Mouse (Mus musculus) granulocyte monocyte progenitor cell, adult 5-6 weeks (primary cell): ENCODE measurements around the gene Glis1. TPM values are rescaled to one million over a fixed set of nuclear protein-coding genes. Genes with fewer than 3 reads are reported as not detected.

ENCODE experiments used
- ATAC-seq: replicated peaks from 2 replicates; pipeline ENCODE4 v1.8.0; 2016; ENCODE audit warnings: mild to moderate bottlenecking, moderate TSS enrichment, inconsistent platforms; ENCODE audit not compliant: poor library complexity, severe bottlenecking
- total RNA-seq, 2 experiments: library from RNA; stranded (forward) in 1 of 2; stranded (reverse) in 1 of 2; fragments of 200-712, 200-1000 nt in 1 of 2; fragments of >200 nt in 1 of 2; fragmentation: Nextera tagmentation in 1 of 2; gene quantifications; 2 replicates each; pipeline ENCODE4 v1.2.3; 2014 to 2017

Gene Glis1
- total RNA-seq, 2 experiments from 2014 or later, result not detected

DNA sequence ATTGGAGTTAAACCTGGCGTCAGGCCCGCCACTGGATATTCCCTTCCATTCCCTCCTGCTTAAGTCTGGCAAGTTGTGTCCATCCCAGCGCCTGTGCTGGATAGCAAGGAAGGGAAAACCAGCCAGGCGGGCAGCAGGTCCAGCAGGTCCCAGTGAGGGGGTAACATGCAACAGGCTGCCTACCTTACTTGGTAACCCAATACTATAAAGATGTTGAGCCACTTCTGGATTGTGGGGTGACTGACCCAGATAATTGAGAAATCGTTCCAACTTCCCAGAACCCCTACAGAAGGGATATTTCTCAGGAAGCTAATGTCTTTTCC lies 239.9 kb downstream of the Glis1 start:
- no peak for ATAC-seq

DNA sequence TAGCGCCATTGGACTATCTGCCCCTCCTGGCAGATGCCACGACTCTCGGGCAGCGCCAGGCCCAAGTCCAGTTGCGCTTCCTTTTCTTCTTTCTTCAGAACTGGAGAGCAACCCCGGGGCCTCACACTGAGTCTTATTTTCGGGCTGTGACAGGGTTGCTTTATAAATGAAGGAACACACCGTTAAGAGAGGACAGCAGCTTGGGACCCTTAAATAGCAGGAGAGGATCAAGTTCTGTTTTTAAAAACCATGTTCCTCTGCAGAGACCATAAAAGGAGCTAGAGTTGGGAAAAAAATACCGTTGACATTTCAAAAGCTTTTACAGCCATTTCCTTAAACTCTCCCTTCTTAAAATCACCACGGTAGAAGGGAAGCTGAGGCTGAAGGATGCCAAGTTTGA lies 241.3 kb downstream of the Glis1 start:
- ATAC-seq, result peak; percentile 53

DNA sequence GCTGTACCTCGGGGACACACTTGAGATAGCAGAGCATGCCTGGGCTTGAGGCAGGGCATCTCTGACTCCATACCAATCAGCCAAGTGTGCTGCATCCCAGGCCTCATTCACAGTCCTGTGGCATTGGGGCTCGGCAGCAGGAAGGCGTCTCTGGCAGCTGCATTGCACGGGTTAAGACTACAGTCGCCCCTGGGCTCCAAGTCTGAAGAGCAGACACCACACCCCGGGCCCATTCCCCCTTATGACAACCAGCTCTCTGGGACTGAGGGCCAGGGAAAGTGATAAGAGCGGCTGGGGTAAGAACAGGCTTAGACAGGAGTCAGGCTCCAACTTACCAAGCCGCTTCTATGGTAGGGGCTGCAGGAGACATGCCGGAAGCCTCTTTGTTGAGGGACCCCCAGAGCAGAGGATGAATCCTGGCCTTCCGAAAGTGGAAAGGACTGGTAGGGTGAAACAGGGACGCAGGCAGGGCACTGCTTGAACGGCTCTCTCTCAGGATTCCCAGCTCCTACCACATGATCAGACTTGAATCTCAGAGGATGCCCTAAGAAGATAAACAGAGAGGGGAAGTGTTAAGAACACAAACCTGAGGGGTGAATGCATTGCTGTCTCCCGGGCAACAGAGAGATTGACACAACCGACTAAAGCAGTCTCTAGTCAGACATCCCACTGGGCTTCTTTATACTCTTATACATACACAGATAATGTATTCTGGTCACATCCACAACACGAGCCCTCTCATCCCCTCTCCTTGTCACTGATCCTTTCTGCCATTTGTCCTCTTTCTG lies 246.1 kb downstream of the Glis1 start:
- ATAC-seq, result no peak

DNA sequence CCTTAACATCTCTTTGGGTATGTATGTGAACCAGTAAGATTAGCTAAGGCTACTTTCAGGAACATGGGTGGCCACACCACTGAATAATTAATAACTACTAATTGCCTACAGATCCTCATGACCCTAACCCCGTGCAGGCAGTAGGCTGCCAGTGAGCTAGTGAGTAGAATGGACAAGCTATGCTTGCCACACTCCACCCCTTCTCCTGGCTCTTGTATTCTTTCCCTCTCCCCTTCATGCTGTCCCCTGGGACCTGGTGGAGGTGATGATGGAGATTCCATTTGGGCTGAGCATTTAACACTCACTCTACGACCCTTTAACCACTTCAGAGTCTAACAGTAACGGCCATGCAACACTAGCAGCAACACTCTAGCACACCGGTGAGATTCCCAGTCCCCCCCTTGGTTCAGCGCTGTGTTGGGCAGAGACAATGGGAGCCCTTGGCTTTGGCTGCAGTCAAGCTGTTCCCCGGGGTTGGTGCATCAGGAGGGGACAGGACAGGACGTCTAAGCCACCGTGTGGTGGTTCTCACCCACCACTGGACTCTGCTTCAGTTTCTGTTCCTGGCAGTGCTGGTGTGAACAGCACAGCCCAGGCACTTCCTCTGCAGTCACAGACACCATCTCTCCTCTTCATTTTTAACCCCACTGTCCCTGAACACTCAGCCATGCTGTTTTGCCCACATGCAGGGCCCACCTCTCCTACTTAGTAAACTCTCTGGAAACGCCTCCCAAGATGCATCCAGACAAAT lies 246.9 kb downstream of the Glis1 start:
- ATAC-seq, result peak; percentile 88

- ATAC-seq, result no peak
Measured at GRCm38 (mm10) chr4:107683006-107683756, 248.8 kb downstream of the Glis1 start.

DNA sequence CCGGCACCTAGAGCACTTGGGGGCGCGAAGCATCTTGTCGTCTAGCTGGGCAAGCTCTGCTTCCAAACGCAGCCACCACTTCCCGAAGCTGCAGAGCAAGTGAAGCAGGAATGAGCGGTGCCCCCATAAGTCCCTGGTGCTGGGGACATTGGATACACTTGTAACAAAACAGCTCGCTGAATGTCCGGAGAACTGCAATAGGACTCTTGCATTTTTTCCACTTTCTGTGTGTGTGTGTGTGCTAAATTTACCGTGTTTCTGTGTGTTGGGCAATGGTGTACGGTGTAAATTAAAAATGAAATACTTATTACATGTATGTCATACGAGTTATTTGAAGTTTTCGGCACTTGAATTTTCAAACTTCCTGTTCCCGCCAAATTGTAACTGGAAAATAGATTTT lies 249.7 kb downstream of the Glis1 start, which contains the start of gene Dmrtb1:
TSS of gene Dmrtb1 (minus strand) at position 101 of the 400 bp plus-strand sequence.
- ATAC-seq, result no peak

Other genes starting within 250 kb of the Glis1 start
- not detected in 2 replicates for gene Ldlrad1, start 225.4 kb upstream of the Glis1 start, total RNA-seq (2014; fragmentation: Nextera tagmentation)
- gene Ldlrad1, start 225.4 kb upstream of the Glis1 start, total RNA-seq (2017), result not detected in 2 replicates
- 20.4 and 21.8 TPM in 2 replicates for gene Lrrc42, start 181.1 kb upstream of the Glis1 start, total RNA-seq (2014; fragmentation: Nextera tagmentation)
- 2.5 and 4.7 TPM in 2 replicates for gene Lrrc42, start 181.1 kb upstream of the Glis1 start, total RNA-seq (2017)
- 7.8 and 18.0 TPM in 2 replicates for gene Hspb11, start 181.0 kb upstream of the Glis1 start, total RNA-seq (2014; fragmentation: Nextera tagmentation)
- gene Hspb11, start 181.0 kb upstream of the Glis1 start, total RNA-seq (2017), result 7.9 and 14.2 TPM in 2 replicates
- not detected in 2 replicates for gene Dio1, start 127.4 kb upstream of the Glis1 start, total RNA-seq (2014; fragmentation: Nextera tagmentation)
- gene Dio1, start 127.4 kb upstream of the Glis1 start, total RNA-seq (2017), result not detected in 2 replicates
- gene Yipf1, start 120.2 kb upstream of the Glis1 start, total RNA-seq (2014; fragmentation: Nextera tagmentation), result 44.1 and 53.5 TPM in 2 replicates
- 32.0 and 38.8 TPM in 2 replicates for gene Yipf1, start 120.2 kb upstream of the Glis1 start, total RNA-seq (2017)
- 43.5 and 56.0 TPM in 2 replicates for gene Ndc1, start 66.8 kb upstream of the Glis1 start, total RNA-seq (2014; fragmentation: Nextera tagmentation)
- 96.2 and 181 TPM in 2 replicates for gene Ndc1, start 66.8 kb upstream of the Glis1 start, total RNA-seq (2017)
- gene Dmrtb1, start 249.6 kb downstream of the Glis1 start, total RNA-seq (2014; fragmentation: Nextera tagmentation), result 1.7 TPM in 1 of 2 replicates, not detected in the other
- 0.46 TPM in 1 of 2 replicates, not detected in the other for gene Dmrtb1, start 249.6 kb downstream of the Glis1 start, total RNA-seq (2017)